Mouse (Mus musculus): Measurements from ENCODE around the gene B3gnt2.

DNA sequence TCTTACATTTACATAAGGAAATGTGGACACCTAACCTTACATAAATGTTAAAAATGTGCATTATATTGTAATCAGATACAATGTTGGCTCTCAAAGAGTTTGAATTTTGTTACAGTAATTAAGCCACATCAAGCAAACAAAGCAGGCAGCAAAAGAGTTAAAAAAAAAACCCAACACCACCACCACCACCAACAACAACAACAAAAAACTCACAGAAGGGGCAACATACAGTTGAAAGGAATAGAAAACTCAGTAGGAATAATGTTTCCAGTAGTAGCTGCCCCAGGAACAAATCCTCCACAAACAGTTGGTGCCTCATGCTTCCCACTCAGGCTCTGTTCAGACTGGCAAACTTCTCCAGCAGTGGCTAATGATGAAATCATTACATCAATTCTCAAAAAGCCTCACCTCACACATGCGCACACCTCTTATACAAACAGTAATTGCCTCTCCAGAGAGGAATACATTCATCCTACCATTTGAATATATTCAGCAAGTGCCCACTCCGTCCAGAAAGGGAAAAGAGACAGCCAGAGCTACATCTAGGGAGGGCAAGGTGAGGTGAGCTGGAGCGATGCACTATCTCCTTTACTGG is 4.3 kb downstream of the B3gnt2 start:
- TF ChIP-seq CTCF (IDR thresholded peaks at IDR 0.05; ENCODE audit: borderline replicate concordance, insufficient read depth, low read length), result no peak
- TF ChIP-seq POLR2A (IDR thresholded peaks at IDR 0.05; ENCODE audit: low read depth, low read length), result no peak

Measured in embryonic fibroblast, embryonic 13.5 days (primary cell).